Mouse (Mus musculus): Measurements from ENCODE around the gene Rapsn. TPM values are rescaled to one million over a fixed set of nuclear protein-coding genes. Genes with fewer than 3 reads are reported as not detected.
"Not testable (repeated sequence)": the region's sequence is repeated elsewhere in the genome, so short reads cannot be mapped to it uniquely, and the experiment has no call there.

The Rapsn gene
- 0.57 and 0.94 TPM in 2 replicates for polyA plus RNA-seq (2016; fragmentation: Nextera tagmentation; extraction: Ambion mirVana)

- no peak within 1 kb of the TSS for H3K4me3 ChIP-seq
- ATAC-seq, result no peak
- 72% methylated on average over 9 of the region's 9 CpGs for WGBS (ENCODE audit: insufficient replicate concordance)
These were observed at the start of gene Rapsn for GRCm38 (mm10) chr2:91035385-91035784. TSS of gene Rapsn (plus strand) at chr2:91035620.

DNA sequence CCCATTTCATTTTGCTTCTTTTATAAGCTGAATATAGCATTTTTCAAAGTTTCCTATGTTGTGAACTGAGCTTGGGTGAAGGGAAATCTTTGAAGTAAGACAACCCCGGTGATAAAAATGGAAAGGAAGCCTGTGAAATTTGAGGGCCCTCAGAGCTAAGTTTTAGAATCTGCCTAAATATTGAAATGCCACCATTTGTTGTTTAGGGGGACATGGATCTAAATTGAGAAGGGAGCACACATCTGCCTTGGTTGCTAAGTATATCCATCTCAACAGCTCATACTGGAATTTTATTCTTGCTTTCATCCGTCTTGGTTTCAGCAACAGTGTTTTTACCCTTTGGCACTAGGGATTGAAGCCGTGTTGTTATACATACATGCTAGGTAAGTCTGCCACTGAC lies 49.4 kb upstream of the Rapsn start:
- H3K4me2 ChIP-seq, result no peak overlapping the region
- peaks cover 17% of the 10 kb centered on the region; the same call in 1 of the 2 replicates for H3K36me3 ChIP-seq
- H3K27me3 ChIP-seq (replicated peaks), result no peaks in the 10 kb centered on the region
- H3K9ac ChIP-seq, result no peak overlapping the region
- no peaks in the 10 kb centered on the region for H3K9me3 ChIP-seq (replicated peaks)
- H3K4me3 ChIP-seq, result no peak overlapping the region
- H3K27ac ChIP-seq, result no peak overlapping the region
- H3K4me1 ChIP-seq, result 0 out of 2 replicates have a peak, but pooled peaks cover 7% of the 10 kb centered on the region
- no peak for ATAC-seq
- WGBS (ENCODE audit: insufficient replicate concordance), result 87% methylated on average over 3 of the region's 3 CpGs

More at GRCm38 (mm10) chr2:91035385-91035784, at the start of gene Rapsn:
- no peak within 1 kb of the TSS for H3K4me2 ChIP-seq
- H3K27ac ChIP-seq, result no peak within 1 kb of the TSS
- no peaks in the 10 kb centered on the region for H3K9me3 ChIP-seq (replicated peaks)
- no peaks in the 10 kb centered on the region for H3K36me3 ChIP-seq
- no peak within 1 kb of the TSS for H3K9ac ChIP-seq
- H3K27me3 ChIP-seq (replicated peaks), result no peaks in the 10 kb centered on the region
- peaks cover 11% of the 10 kb centered on the region for H3K4me1 ChIP-seq

DNA sequence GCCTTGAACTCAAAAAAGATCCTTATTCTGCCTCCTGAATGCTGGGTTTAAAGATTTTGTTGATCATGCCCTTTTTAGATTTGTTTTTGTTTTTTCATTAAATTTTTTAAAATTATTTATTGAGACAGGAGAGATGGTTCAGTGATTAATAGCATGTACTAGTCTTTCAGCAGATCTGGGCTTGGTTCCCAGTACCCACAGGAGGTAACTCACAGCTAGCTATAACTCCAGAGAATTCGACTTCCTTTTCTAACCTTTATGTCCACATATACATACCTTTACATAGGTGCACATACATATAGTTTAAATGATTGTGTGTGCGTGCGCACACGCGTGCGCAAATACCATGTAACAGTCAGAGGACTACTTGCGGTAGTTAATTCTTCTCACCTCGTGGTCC lies 26.9 kb upstream of the Rapsn start:
- WGBS (ENCODE audit: insufficient replicate concordance), result 94% methylated on average over 8 of the region's 8 CpGs
- Histone ChIP-seq H3K4me1 (no peaks in the 10 kb centered on the region), H3K9ac (no peak overlapping the region), H3K27ac (no peak overlapping the region), H3K36me3 (peaks cover 92% of the 10 kb centered on the region), H3K4me3 (no peak overlapping the region), H3K27me3 (replicated peaks) (no peaks in the 10 kb centered on the region), H3K4me2 (no peak overlapping the region), H3K9me3 (replicated peaks) (no peaks in the 10 kb centered on the region)
- ATAC-seq, result no peak

DNA sequence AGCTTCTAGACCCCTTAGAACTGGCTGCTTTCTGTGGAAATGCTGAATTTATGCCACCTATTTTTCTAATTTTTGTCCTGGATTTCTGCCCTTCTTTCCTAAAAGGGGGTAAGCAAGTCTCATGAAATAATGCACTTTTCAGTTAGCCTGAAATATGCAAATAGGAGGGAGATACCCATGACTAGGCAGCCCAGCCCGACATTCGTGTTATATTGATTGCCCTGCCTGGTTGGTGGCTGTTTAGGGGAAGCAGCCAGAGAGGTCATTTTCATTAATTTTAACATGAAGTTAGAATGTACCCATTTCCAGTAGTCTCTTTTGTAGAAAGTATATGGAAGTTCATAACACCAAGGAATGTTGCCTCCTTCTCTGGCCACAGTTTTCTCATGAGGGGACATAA lies 21.5 kb upstream of the Rapsn start:
- Histone ChIP-seq H3K9me3 (replicated peaks) (no peaks in the 10 kb centered on the region), H3K4me1 (peaks cover 15% of the 10 kb centered on the region; the same call in 1 of the 2 replicates), H3K4me2 (no peak overlapping the region), H3K4me3 (no peak overlapping the region), H3K9ac (no peak overlapping the region), H3K27ac (no peak overlapping the region), H3K36me3 (peaks cover 98% of the 10 kb centered on the region), H3K27me3 (replicated peaks) (no peaks in the 10 kb centered on the region)
- ATAC-seq, result no peak
- 89% methylated on average over 2 of the region's 2 CpGs for whole genome bisulfite sequencing (ENCODE audit: insufficient replicate concordance)

- WGBS (ENCODE audit: insufficient replicate concordance), result 89% methylated on average over 4 of the region's 4 CpGs
- no peak for ATAC-seq
- Histone ChIP-seq H3K36me3 (peaks cover 98% of the 10 kb centered on the region), H3K9me3 (replicated peaks) (no peaks in the 10 kb centered on the region), H3K27ac (0 out of 2 replicates have a peak overlapping the region, but pooled peaks have one; percentile 12), H3K9ac (no peak overlapping the region), H3K4me3 (no peak overlapping the region), H3K4me1 (peaks cover 15% of the 10 kb centered on the region; the same call in 1 of the 2 replicates), H3K4me2 (no peak overlapping the region), H3K27me3 (replicated peaks) (no peaks in the 10 kb centered on the region)
These were observed 20.0 kb upstream of the Rapsn start for GRCm38 (mm10) chr2:91015386-91015785.

DNA sequence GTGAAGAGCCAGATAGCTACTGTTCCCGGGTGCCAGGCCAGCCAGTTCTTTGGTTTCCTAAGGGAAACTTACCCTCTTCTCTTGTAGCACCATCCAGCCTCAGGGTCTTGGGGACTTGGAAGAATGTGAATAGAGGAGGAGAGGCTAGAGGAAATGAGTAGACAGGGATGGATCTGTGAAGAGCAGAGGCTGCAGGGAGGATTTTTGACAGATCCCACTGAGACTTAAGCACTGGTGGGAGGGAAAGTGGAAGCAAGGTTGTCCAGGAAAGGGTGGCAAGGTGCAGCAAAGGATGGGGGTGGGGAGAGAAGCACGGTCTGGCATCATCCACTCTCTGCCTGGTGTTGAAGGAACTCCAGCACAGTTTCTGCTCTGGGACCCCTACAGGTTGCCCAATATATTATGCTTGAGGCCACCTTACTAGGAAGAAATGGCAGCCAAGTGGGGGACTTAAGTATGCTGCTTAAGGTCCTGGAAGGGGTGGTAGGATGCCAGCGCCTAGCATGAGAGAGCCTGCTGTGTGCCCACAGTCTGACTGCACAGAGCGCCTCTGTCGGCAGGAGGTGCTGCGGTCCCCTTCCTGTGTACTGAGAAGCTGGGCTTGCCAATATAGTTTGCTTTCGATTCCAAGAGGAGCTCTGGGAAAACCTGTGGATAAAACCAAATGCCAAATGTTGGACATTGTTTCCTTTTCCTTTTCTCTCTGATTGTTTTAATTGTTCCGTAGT lies 17.2 kb upstream of the Rapsn start:
- Histone ChIP-seq H3K36me3 (peaks cover 97% of the 10 kb centered on the region), H3K27ac (no peak overlapping the region), H3K9me3 (replicated peaks) (no peaks in the 10 kb centered on the region), H3K4me1 (peaks cover 19% of the 10 kb centered on the region), H3K27me3 (replicated peaks) (no peaks in the 10 kb centered on the region), H3K9ac (no peak overlapping the region), H3K4me2 (no peak overlapping the region), H3K4me3 (no peak overlapping the region)
- 86% methylated on average over 8 of the region's 8 CpGs for WGBS (ENCODE audit: insufficient replicate concordance)
- no peak for ATAC-seq

DNA sequence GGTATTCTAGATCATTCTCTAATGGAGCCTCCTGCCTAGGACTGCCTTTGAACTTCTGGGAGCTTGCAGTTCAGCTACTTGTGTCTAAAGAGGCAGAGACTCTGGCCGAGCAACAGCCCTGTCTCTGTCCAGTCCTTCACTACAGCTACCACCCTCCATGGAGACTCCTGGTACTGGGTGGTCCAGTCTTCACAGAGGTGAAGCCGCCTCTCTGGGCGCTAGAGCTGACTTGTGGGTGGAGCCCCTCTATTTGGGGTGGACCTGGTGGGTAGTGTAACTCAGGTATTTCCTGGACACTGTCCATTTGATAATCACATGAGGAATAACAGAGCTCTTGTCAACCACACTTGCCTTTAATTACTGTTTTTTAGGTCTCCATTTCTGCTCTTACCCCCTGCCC lies 15.5 kb upstream of the Rapsn start:
- H3K9ac ChIP-seq, result no peak overlapping the region
- H3K36me3 ChIP-seq, result peaks cover 95% of the 10 kb centered on the region
- WGBS (ENCODE audit: insufficient replicate concordance), result 89% methylated on average over 3 of the region's 3 CpGs
- H3K27me3 ChIP-seq (replicated peaks), result no peaks in the 10 kb centered on the region
- no peak overlapping the region for H3K27ac ChIP-seq
- ATAC-seq, result no peak
- no peak overlapping the region for H3K4me3 ChIP-seq
- no peaks in the 10 kb centered on the region for H3K9me3 ChIP-seq (replicated peaks)
- no peak overlapping the region for H3K4me2 ChIP-seq
- peaks cover 36% of the 10 kb centered on the region for H3K4me1 ChIP-seq

DNA sequence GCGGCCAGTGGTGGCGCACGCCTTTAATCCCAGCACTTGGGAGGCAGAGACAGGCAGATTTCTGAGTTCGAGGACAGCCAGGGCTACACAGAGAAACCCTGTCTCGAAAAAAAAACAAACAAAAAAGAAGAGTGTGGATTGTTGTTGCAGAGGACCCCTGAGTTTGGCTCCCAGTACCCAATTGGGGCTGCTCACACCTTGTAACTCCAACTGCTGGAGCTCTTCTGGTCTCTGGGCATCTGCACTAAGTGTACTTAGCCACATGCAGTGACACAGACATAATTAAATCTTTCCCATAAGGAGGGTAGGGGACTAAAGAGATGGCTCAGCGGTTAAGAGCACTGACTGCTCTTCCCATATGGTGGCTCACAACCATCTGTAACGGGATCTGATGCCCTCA lies 13.2 kb upstream of the Rapsn start:
- Histone ChIP-seq H3K36me3 (peaks cover 79% of the 10 kb centered on the region), H3K4me1 (peaks cover 50% of the 10 kb centered on the region)
- H3K9me3 ChIP-seq (replicated peaks); H3K27me3 ChIP-seq (replicated peaks); H3K4me2 ChIP-seq; H3K9ac ChIP-seq; ATAC-seq; H3K4me3 ChIP-seq; H3K27ac ChIP-seq: not testable (repeated sequence)
- WGBS (ENCODE audit: insufficient replicate concordance), result 91% methylated on average over 7 of the region's 7 CpGs

DNA sequence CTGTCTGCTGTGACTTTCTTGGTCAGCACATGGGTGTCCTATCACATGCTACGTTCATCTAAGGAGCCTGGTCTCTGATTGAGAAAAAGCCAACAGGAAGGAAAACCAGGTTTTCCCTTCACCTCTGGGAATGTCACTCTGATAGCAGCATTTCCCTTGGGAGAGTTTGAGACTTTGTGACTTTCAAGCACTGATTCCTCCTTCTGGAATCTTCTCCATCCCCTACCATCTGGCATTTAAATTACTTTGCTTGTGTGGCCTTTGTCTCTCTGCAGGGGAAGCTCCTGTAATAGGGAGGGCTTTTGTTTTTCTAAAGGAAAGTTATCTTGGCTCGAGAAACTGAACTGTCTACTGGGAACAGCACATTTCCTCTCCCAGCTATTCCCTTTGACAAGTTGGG lies 12.3 kb upstream of the Rapsn start:
- no peaks in the 10 kb centered on the region for H3K27me3 ChIP-seq (replicated peaks)
- H3K9me3 ChIP-seq (replicated peaks), result no peaks in the 10 kb centered on the region
- no peak for ATAC-seq
- no peak overlapping the region for H3K9ac ChIP-seq
- WGBS (ENCODE audit: insufficient replicate concordance), result 74% methylated on average over 2 of the region's 2 CpGs
- H3K4me3 ChIP-seq, result no peak overlapping the region
- no peak overlapping the region for H3K4me2 ChIP-seq
- H3K36me3 ChIP-seq, result peaks cover 70% of the 10 kb centered on the region
- peak overlapping the region; percentile 27; the same call in 1 of the 2 replicates for H3K27ac ChIP-seq
- peaks cover 55% of the 10 kb centered on the region for H3K4me1 ChIP-seq

DNA sequence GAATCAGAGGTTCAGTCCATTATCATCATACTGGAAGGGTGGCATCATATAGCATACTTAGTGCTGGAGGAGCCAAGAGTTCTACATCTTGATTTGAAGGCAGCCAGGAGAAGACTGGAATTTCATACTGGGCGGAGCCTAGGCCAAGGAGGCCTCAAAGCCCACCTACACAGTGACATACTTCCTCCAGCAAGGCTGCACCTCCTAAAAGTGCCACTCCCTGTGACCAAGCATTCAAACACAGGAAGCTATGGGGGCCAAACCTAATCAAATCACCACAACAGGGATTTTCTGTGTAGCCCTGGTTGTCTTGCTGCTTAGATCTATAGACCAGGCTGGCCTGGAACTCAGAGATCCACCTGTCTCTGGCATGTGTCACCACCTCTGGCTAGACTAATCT lies 11.5 kb upstream of the Rapsn start:
- peaks cover 60% of the 10 kb centered on the region for H3K4me1 ChIP-seq
- H3K27ac ChIP-seq, result peak overlapping the region; percentile 27
- no peaks in the 10 kb centered on the region for H3K27me3 ChIP-seq (replicated peaks)
- H3K4me2 ChIP-seq, result peak overlapping the region; percentile 74
- H3K36me3 ChIP-seq, result peaks cover 63% of the 10 kb centered on the region
- no peak overlapping the region for H3K4me3 ChIP-seq
- H3K9me3 ChIP-seq (replicated peaks), result no peaks in the 10 kb centered on the region
- no peak overlapping the region for H3K9ac ChIP-seq
- WGBS (ENCODE audit: insufficient replicate concordance), result 71% methylated on average over 1 of the region's 1 CpGs
- ATAC-seq, result peak; percentile 41; the same call in 1 of the 2 replicates

DNA sequence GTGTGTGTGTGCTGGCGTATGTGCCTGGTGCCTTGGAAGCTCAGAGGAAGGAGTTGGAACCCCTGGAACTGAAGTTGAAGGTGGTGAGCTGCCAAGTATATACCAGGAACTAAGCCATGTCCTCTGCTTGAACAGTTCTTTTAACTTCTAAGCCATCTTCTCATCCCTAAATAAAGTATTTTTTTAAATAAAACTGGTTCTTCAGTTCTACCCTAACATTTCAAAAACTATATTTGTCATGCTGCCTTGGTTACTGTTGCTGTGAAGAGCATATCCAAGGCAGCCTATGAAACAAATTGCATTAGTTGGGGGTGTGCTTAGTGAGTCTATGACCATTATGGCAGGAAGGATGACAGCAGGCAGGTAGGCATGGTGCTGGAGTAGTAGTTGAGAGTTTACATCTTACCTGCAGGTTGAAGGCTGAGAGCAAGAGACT lies 10.3 kb upstream of the Rapsn start:
- Histone ChIP-seq H3K9ac (peak overlapping the region; percentile 67), H3K4me1 (peaks cover 64% of the 10 kb centered on the region), H3K27ac (peak overlapping the region; percentile 95; the same call in 1 of the 2 replicates), H3K27me3 (replicated peaks) (no peaks in the 10 kb centered on the region), H3K9me3 (replicated peaks) (no peaks in the 10 kb centered on the region), H3K4me2 (peak overlapping the region; percentile 74), H3K4me3 (peak overlapping the region; percentile 65), H3K36me3 (peaks cover 53% of the 10 kb centered on the region)
- 89% methylated on average over 1 of the region's 1 CpGs for WGBS (ENCODE audit: insufficient replicate concordance)
- no peak for ATAC-seq

GRCm38 (mm10) chr2:91026491-91026890 lies 8.9 kb upstream of the Rapsn start:
- Histone ChIP-seq H3K27me3 (replicated peaks) (no peaks in the 10 kb centered on the region), H3K27ac (peak overlapping the region; percentile 95)
- ATAC-seq, result peak; percentile 84

More at GRCm38 (mm10) chr2:91026491-91026890, 8.9 kb upstream of the Rapsn start:
- Histone ChIP-seq H3K9me3 (replicated peaks) (no peaks in the 10 kb centered on the region), H3K4me3 (peak overlapping the region; percentile 65), H3K9ac (peak overlapping the region; percentile 76), H3K36me3 (peaks cover 39% of the 10 kb centered on the region), H3K4me2 (peak overlapping the region; percentile 74), H3K4me1 (peaks cover 77% of the 10 kb centered on the region)
- 24% methylated on average over 1 of the region's 1 CpGs for WGBS (ENCODE audit: insufficient replicate concordance)

Data from liver, embryonic 12.5 days (tissue).